8 mouse cellular contexts compared by ENCODE assay signal in the genomic region with DNA sequence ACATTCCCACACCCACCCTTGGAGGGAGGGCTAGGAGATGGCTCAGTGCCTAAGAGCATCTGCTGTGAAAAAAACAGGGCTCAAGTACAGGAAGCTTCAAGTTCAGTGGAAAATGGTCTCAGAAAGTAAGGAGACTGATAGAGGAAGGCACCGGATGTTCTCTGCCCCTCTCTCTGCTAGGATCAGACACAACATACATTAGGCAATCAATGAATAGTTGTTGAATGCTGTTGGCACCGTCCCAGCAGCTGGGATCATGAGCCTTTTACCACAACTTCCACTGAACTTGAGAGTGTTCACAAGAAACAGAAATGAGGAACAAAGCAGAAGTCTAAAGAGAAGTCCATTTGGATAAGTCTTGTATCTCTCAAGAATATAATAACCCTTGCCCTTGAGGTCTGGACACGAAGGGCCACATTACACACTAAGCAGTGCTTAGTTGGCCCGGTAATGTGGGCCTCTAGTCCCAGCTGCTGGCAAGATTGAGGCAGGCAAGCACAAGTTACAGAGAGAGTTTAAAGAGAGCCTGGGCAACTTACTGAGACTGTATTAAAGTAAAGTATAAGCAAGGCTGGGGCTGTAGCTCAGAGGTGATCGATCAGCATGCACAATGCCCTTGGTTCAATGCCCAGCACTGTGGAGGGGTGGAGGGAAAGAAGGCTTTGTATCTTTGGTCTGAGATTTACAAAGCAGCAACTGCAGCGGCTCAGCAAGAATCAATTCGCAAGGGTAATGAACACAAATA. TPM values are rescaled to one million over a fixed set of nuclear protein-coding genes. Genes with fewer than 3 reads are reported as not detected.
A peak's percentile ranks its signal among the peaks of the same experiment; 100 is the strongest.
DNase-seq lines count a peak whose midpoint lies in the region; ATAC-seq lines count a peak whose summit lies in the region.

No protein-coding gene starts in this region.

- H3K4me3 ChIP-seq in embryonic facial prominence, embryonic 14.5 days (ENCODE audit: low read depth, low read length) = no peak overlapping the region
- no peak overlapping the region for H3K4me3 ChIP-seq in embryonic facial prominence, embryonic 10.5 days
- no peak overlapping the region for H3K4me3 ChIP-seq in neural tube, embryonic 11.5 days (ENCODE audit: low read depth, low read length)
- no peak overlapping the region for H3K4me3 ChIP-seq in neural tube, embryonic 13.5 days

- H3K9me3 ChIP-seq in embryonic facial prominence, embryonic 14.5 days (ENCODE audit: control insufficient read depth, low read length) = no peaks in the 10 kb centered on the region
- H3K9me3 ChIP-seq in embryonic facial prominence, embryonic 10.5 days = no peaks in the 10 kb centered on the region
- H3K9me3 ChIP-seq in neural tube, embryonic 11.5 days (ENCODE audit: control insufficient read depth, low read length) = no peaks in the 10 kb centered on the region
- no peaks in the 10 kb centered on the region for H3K9me3 ChIP-seq in neural tube, embryonic 13.5 days

- peaks cover 28% of the 10 kb centered on the region for H3K36me3 ChIP-seq in embryonic facial prominence, embryonic 14.5 days (ENCODE audit: control insufficient read depth, insufficient read depth, low read length)
- peaks cover 22% of the 10 kb centered on the region; the same call in 1 of the 2 replicates for H3K36me3 ChIP-seq in embryonic facial prominence, embryonic 10.5 days (replicated peaks)
- no peaks in the 10 kb centered on the region for H3K36me3 ChIP-seq in neural tube, embryonic 11.5 days (ENCODE audit: control insufficient read depth, insufficient read depth, low read length)
- no peaks in the 10 kb centered on the region for H3K36me3 ChIP-seq in neural tube, embryonic 13.5 days

- 78% methylated on average over 7 of the region's 7 CpGs for WGBS in embryonic facial prominence, embryonic 14.5 days
- 83% methylated on average over 7 of the region's 7 CpGs for WGBS in embryonic facial prominence, embryonic 10.5 days
- 60% methylated on average over 7 of the region's 7 CpGs for WGBS in neural tube, embryonic 11.5 days
- WGBS in neural tube, embryonic 13.5 days = 27% methylated on average over 7 of the region's 7 CpGs

- H3K4me1 ChIP-seq in embryonic facial prominence, embryonic 14.5 days (ENCODE audit: control insufficient read depth, insufficient read depth, low read length) = no peaks in the 10 kb centered on the region
- H3K4me1 ChIP-seq in embryonic facial prominence, embryonic 10.5 days = no peaks in the 10 kb centered on the region
- peaks cover 23% of the 10 kb centered on the region for H3K4me1 ChIP-seq in neural tube, embryonic 11.5 days (ENCODE audit: control insufficient read depth, insufficient read depth, low read length)
- peaks cover 45% of the 10 kb centered on the region for H3K4me1 ChIP-seq in neural tube, embryonic 13.5 days (replicated peaks)

- no peak overlapping the region for H3K4me2 ChIP-seq in embryonic facial prominence, embryonic 14.5 days (ENCODE audit: low read depth, low read length)
- no peak overlapping the region for H3K4me2 ChIP-seq in neural tube, embryonic 11.5 days (ENCODE audit: low read depth)
- H3K4me2 ChIP-seq in neural tube, embryonic 13.5 days = no peak overlapping the region

- ATAC-seq in embryonic facial prominence, embryonic 14.5 days (ENCODE audit: low read depth) = no peak
- no peak for ATAC-seq in neural tube, embryonic 11.5 days (ENCODE audit: insufficient read depth, low FRiP score, low TSS enrichment)
- ATAC-seq in neural tube, embryonic 13.5 days (ENCODE audit: low read depth) = peak; percentile 78

- no peaks in the 10 kb centered on the region for H3K27me3 ChIP-seq in embryonic facial prominence, embryonic 14.5 days (replicated peaks; ENCODE audit: control insufficient read depth, insufficient read depth, low read length)
- H3K27me3 ChIP-seq in embryonic facial prominence, embryonic 10.5 days (replicated peaks; ENCODE audit: low read depth, poor library complexity, severe bottlenecking) = no peaks in the 10 kb centered on the region
- no peaks in the 10 kb centered on the region for H3K27me3 ChIP-seq in neural tube, embryonic 11.5 days (ENCODE audit: control insufficient read depth, insufficient read depth, low read length)
- no peaks in the 10 kb centered on the region for H3K27me3 ChIP-seq in neural tube, embryonic 13.5 days

- H3K9ac ChIP-seq in embryonic facial prominence, embryonic 14.5 days (ENCODE audit: low read depth, low read length) = no peak overlapping the region
- H3K9ac ChIP-seq in neural tube, embryonic 11.5 days (ENCODE audit: low read length) = no peak overlapping the region
- H3K9ac ChIP-seq in neural tube, embryonic 13.5 days = no peak overlapping the region

- no peak overlapping the region for H3K27ac ChIP-seq in embryonic facial prominence, embryonic 14.5 days (replicated peaks; ENCODE audit: low read depth, low read length)
- H3K27ac ChIP-seq in embryonic facial prominence, embryonic 10.5 days (replicated peaks) = no peak overlapping the region
- H3K27ac ChIP-seq in neural tube, embryonic 11.5 days (ENCODE audit: low read depth, low read length) = peak overlapping the region; percentile 62; the same call in 1 of the 2 replicates
- peak overlapping the region; percentile 59 for H3K27ac ChIP-seq in neural tube, embryonic 13.5 days (replicated peaks)

- DNase-seq in embryonic facial prominence, embryonic 14.5 days (ENCODE audit: low spot score) = peak; percentile 61
- DNase-seq in embryonic facial prominence, embryonic 10.5 days (ENCODE audit: low spot score) = no peak
- peak; percentile 16 for DNase-seq in neural tube, embryonic 11.5 days (ENCODE audit: low spot score)
- DNase-seq in neural tube, embryonic 10.5 days (ENCODE audit: extremely low spot score, low spot score) = no peak
- DNase-seq in kidney, postnatal 14 days = peak; percentile 41
- DNase-seq in gastrocnemius, adult 18-20 months (ENCODE audit: low spot score) = no peak
- DNase-seq in thymus, postnatal 0 days (ENCODE audit: low spot score) = no peak

RNA-seq across cellular contexts. Expression of gene Zfp609, which starts 17.2 kb away (rescaled TPM):
- 5.9 and 6.4 TPM in 2 replicates for polyA plus RNA-seq in embryonic facial prominence, embryonic 14.5 days (2014; fragmentation: Nextera tagmentation; extraction: Ambion mirVana)
- 6.9 and 7.0 TPM in 2 replicates for polyA plus RNA-seq in embryonic facial prominence, embryonic 10.5 days (2016; fragmentation: Nextera tagmentation; extraction: Ambion mirVana)
- 9.1 and 9.2 TPM in 2 replicates for polyA plus RNA-seq in neural tube, embryonic 11.5 days (2014; fragmentation: Nextera tagmentation; extraction: Ambion mirVana)
- polyA plus RNA-seq in neural tube, embryonic 13.5 days (2015; fragmentation: Nextera tagmentation; extraction: Ambion mirVana) = 8.6 and 10.0 TPM in 2 replicates
- total RNA-seq in gastrocnemius, adult 18-20 months (2021) = 10 to 100 TPM; 15.7 to 16.2 TPM
- 1.6 and 2.0 TPM in 2 replicates for polyA plus RNA-seq in thymus, postnatal 0 days (2015; fragmentation: Nextera tagmentation; extraction: Ambion mirVana)

RNA-seq across cellular contexts. Expression of gene Pclaf, which starts 45.4 kb away (rescaled TPM):
- 106 and 114 TPM in 2 replicates for polyA plus RNA-seq in embryonic facial prominence, embryonic 14.5 days (2014; fragmentation: Nextera tagmentation; extraction: Ambion mirVana)
- polyA plus RNA-seq in embryonic facial prominence, embryonic 10.5 days (2016; fragmentation: Nextera tagmentation; extraction: Ambion mirVana) = 345 and 346 TPM in 2 replicates
- 203 and 215 TPM in 2 replicates for polyA plus RNA-seq in neural tube, embryonic 11.5 days (2014; fragmentation: Nextera tagmentation; extraction: Ambion mirVana)
- 33.8 and 43.7 TPM in 2 replicates for polyA plus RNA-seq in neural tube, embryonic 13.5 days (2015; fragmentation: Nextera tagmentation; extraction: Ambion mirVana)
- not detected for total RNA-seq in gastrocnemius, adult 18-20 months (2021)
- polyA plus RNA-seq in thymus, postnatal 0 days (2015; fragmentation: Nextera tagmentation; extraction: Ambion mirVana) = 317 and 358 TPM in 2 replicates

Comparison
In these comparisons a context has a peak if more than half of its experiments do, and no peak if none do; other contexts are left out.
1. DNase-seq: peak in embryonic facial prominence, embryonic 14.5 days (single experiment), neural tube, embryonic 11.5 days (single experiment) and kidney, postnatal 14 days (single experiment); none in embryonic facial prominence, embryonic 10.5 days (single experiment), neural tube, embryonic 10.5 days (single experiment), gastrocnemius, adult 18-20 months (single experiment) and thymus, postnatal 0 days (single experiment).
2. H3K27ac ChIP-seq: peak in neural tube, embryonic 11.5 days (single experiment) and neural tube, embryonic 13.5 days (single experiment); none in embryonic facial prominence, embryonic 14.5 days (single experiment) and embryonic facial prominence, embryonic 10.5 days (single experiment).